Mouse (Mus musculus): ENCODE data around the gene Fcf1. TPM values are rescaled to one million over a fixed set of nuclear protein-coding genes. Genes with fewer than 3 reads are reported as not detected.

Gene Fcf1
- polyA plus RNA-seq, 1 experiment from 2014 or later, result 134 TPM

- Histone ChIP-seq H3K27me3 (replicated peaks; ENCODE audit: control insufficient read depth, insufficient read depth, low read length) (no peaks in the 10 kb centered on the region), H3K4me3 (ENCODE audit: low read length) (peak within 1 kb of the TSS; percentile 97), H3K9me3 (ENCODE audit: control insufficient read depth, low read length) (no peaks in the 10 kb centered on the region), H3K27ac (ENCODE audit: low read length) (peak within 1 kb of the TSS; percentile 83), H3K36me3 (ENCODE audit: control insufficient read depth, insufficient read depth, low read length) (no peaks in the 10 kb centered on the region), H3K4me2 (ENCODE audit: low read depth, low read length) (peak within 1 kb of the TSS; percentile 95), H3K4me1 (ENCODE audit: control insufficient read depth, insufficient read depth, low read length) (peaks cover 19% of the 10 kb centered on the region), H3K9ac (ENCODE audit: low read depth, low read length) (peak within 1 kb of the TSS; percentile 98)
- ATAC-seq, result peak; percentile 99
- WGBS, result under 1% methylated on average over 45 of the region's 45 CpGs
These were observed 25.4 kb downstream of the Fcf1 start, which contains the start of gene Ylpm1 for GRCm38 (mm10) chr12:84996083-84996496. TSS of gene Ylpm1 (plus strand) at chr12:84996321.

GRCm38 (mm10) chr12:84996501-84997398, 26.1 kb downstream of the Fcf1 start:
- peaks cover 19% of the 10 kb centered on the region for H3K4me1 ChIP-seq (ENCODE audit: control insufficient read depth, insufficient read depth, low read length)
- peak overlapping the region; percentile 97 for H3K4me3 ChIP-seq (ENCODE audit: low read length)
- under 1% methylated on average over 36 of the region's 44 CpGs for WGBS
- no peaks in the 10 kb centered on the region for H3K27me3 ChIP-seq (replicated peaks; ENCODE audit: control insufficient read depth, insufficient read depth, low read length)
- peak overlapping the region; percentile 98 for H3K9ac ChIP-seq (ENCODE audit: low read depth, low read length)
- no peaks in the 10 kb centered on the region for H3K36me3 ChIP-seq (ENCODE audit: control insufficient read depth, insufficient read depth, low read length)
- no peaks in the 10 kb centered on the region for H3K9me3 ChIP-seq (ENCODE audit: control insufficient read depth, low read length)
- peak overlapping the region; percentile 83 for H3K27ac ChIP-seq (ENCODE audit: low read length)
- peak overlapping the region; percentile 95 for H3K4me2 ChIP-seq (ENCODE audit: low read depth, low read length)
- ATAC-seq, result peak; percentile 58

GRCm38 (mm10) chr12:84999053-84999452, 28.4 kb downstream of the Fcf1 start:
- ATAC-seq, result no peak
- Histone ChIP-seq H3K9me3 (ENCODE audit: control insufficient read depth, low read length) (no peaks in the 10 kb centered on the region), H3K4me2 (ENCODE audit: low read depth, low read length) (peak overlapping the region; percentile 49; the same call in 1 of the 2 replicates), H3K4me3 (ENCODE audit: low read length) (peak overlapping the region; percentile 18; the same call in 1 of the 2 replicates), H3K27ac (ENCODE audit: low read length) (no peak overlapping the region), H3K9ac (ENCODE audit: low read depth, low read length) (no peak overlapping the region), H3K4me1 (ENCODE audit: control insufficient read depth, insufficient read depth, low read length) (peaks cover 19% of the 10 kb centered on the region), H3K36me3 (ENCODE audit: control insufficient read depth, insufficient read depth, low read length) (no peaks in the 10 kb centered on the region), H3K27me3 (replicated peaks; ENCODE audit: control insufficient read depth, insufficient read depth, low read length) (no peaks in the 10 kb centered on the region)

GRCm38 (mm10) chr12:85006206-85006605, 35.5 kb downstream of the Fcf1 start:
- no peaks in the 10 kb centered on the region for H3K9me3 ChIP-seq (ENCODE audit: control insufficient read depth, low read length)
- H3K36me3 ChIP-seq (ENCODE audit: control insufficient read depth, insufficient read depth, low read length), result no peaks in the 10 kb centered on the region
- no peak overlapping the region for H3K9ac ChIP-seq (ENCODE audit: low read depth, low read length)
- H3K4me2 ChIP-seq (ENCODE audit: low read depth, low read length), result no peak overlapping the region
- no peak for ATAC-seq
- WGBS, result 86% methylated on average over 1 of the region's 1 CpGs
- H3K27me3 ChIP-seq (replicated peaks; ENCODE audit: control insufficient read depth, insufficient read depth, low read length), result no peaks in the 10 kb centered on the region
- no peaks in the 10 kb centered on the region for H3K4me1 ChIP-seq (ENCODE audit: control insufficient read depth, insufficient read depth, low read length)
- H3K27ac ChIP-seq (ENCODE audit: low read length), result no peak overlapping the region
- H3K4me3 ChIP-seq (ENCODE audit: low read length), result no peak overlapping the region

- Histone ChIP-seq H3K4me3 (ENCODE audit: low read length) (no peak overlapping the region), H3K4me2 (ENCODE audit: low read depth, low read length) (no peak overlapping the region)
- ATAC-seq, result no peak
These were observed 36.3 kb downstream of the Fcf1 start for GRCm38 (mm10) chr12:85007021-85007420.

GRCm38 (mm10) chr12:85009776-85010175, 39.1 kb downstream of the Fcf1 start:
- H3K4me1 ChIP-seq (ENCODE audit: control insufficient read depth, insufficient read depth, low read length), result no peaks in the 10 kb centered on the region
- H3K9me3 ChIP-seq (ENCODE audit: control insufficient read depth, low read length), result no peaks in the 10 kb centered on the region
- 65% methylated on average over 1 of the region's 1 CpGs for WGBS
- peaks cover 2% of the 10 kb centered on the region; the same call in 1 of the 2 replicates for H3K36me3 ChIP-seq (ENCODE audit: control insufficient read depth, insufficient read depth, low read length)
- no peak overlapping the region for H3K4me3 ChIP-seq (ENCODE audit: low read length)
- H3K4me2 ChIP-seq (ENCODE audit: low read depth, low read length), result no peak overlapping the region
- no peak overlapping the region for H3K27ac ChIP-seq (ENCODE audit: low read length)
- no peaks in the 10 kb centered on the region for H3K27me3 ChIP-seq (replicated peaks; ENCODE audit: control insufficient read depth, insufficient read depth, low read length)
- H3K9ac ChIP-seq (ENCODE audit: low read depth, low read length), result no peak overlapping the region
- no peak for ATAC-seq

More at GRCm38 (mm10) chr12:85007021-85007420, 36.3 kb downstream of the Fcf1 start:
- no peaks in the 10 kb centered on the region for H3K4me1 ChIP-seq (ENCODE audit: control insufficient read depth, insufficient read depth, low read length)
- no peak overlapping the region for H3K27ac ChIP-seq (ENCODE audit: low read length)
- no peak overlapping the region for H3K9ac ChIP-seq (ENCODE audit: low read depth, low read length)
- H3K9me3 ChIP-seq (ENCODE audit: control insufficient read depth, low read length), result no peaks in the 10 kb centered on the region
- H3K36me3 ChIP-seq (ENCODE audit: control insufficient read depth, insufficient read depth, low read length), result no peaks in the 10 kb centered on the region
- no peaks in the 10 kb centered on the region for H3K27me3 ChIP-seq (replicated peaks; ENCODE audit: control insufficient read depth, insufficient read depth, low read length)

GRCm38 (mm10) chr12:85010541-85010940, 39.8 kb downstream of the Fcf1 start:
- 87% methylated on average over 2 of the region's 2 CpGs for WGBS
- Histone ChIP-seq H3K27me3 (replicated peaks; ENCODE audit: control insufficient read depth, insufficient read depth, low read length) (no peaks in the 10 kb centered on the region), H3K36me3 (ENCODE audit: control insufficient read depth, insufficient read depth, low read length) (peaks cover 8% of the 10 kb centered on the region; the same call in 1 of the 2 replicates)

GRCm38 (mm10) chr12:85012185-85012584, 41.5 kb downstream of the Fcf1 start:
- ATAC-seq, result no peak
- Histone ChIP-seq H3K4me3 (ENCODE audit: low read length) (no peak overlapping the region), H3K4me1 (ENCODE audit: control insufficient read depth, insufficient read depth, low read length) (no peaks in the 10 kb centered on the region), H3K27me3 (replicated peaks; ENCODE audit: control insufficient read depth, insufficient read depth, low read length) (no peaks in the 10 kb centered on the region), H3K9ac (ENCODE audit: low read depth, low read length) (no peak overlapping the region), H3K4me2 (ENCODE audit: low read depth, low read length) (no peak overlapping the region), H3K36me3 (ENCODE audit: control insufficient read depth, insufficient read depth, low read length) (peaks cover 8% of the 10 kb centered on the region; the same call in 1 of the 2 replicates), H3K9me3 (ENCODE audit: control insufficient read depth, low read length) (no peaks in the 10 kb centered on the region), H3K27ac (ENCODE audit: low read length) (no peak overlapping the region)
- WGBS, result 89% methylated on average over 2 of the region's 2 CpGs

More at GRCm38 (mm10) chr12:85010541-85010940, 39.8 kb downstream of the Fcf1 start:
- Histone ChIP-seq H3K4me2 (ENCODE audit: low read depth, low read length) (no peak overlapping the region), H3K27ac (ENCODE audit: low read length) (no peak overlapping the region), H3K9me3 (ENCODE audit: control insufficient read depth, low read length) (no peaks in the 10 kb centered on the region), H3K4me3 (ENCODE audit: low read length) (no peak overlapping the region), H3K4me1 (ENCODE audit: control insufficient read depth, insufficient read depth, low read length) (no peaks in the 10 kb centered on the region), H3K9ac (ENCODE audit: low read depth, low read length) (no peak overlapping the region)
- no peak for ATAC-seq

- H3K9me3 ChIP-seq (ENCODE audit: control insufficient read depth, low read length), result no peaks in the 10 kb centered on the region
- 97% methylated on average over 1 of the region's 1 CpGs for WGBS
- no peak overlapping the region for H3K9ac ChIP-seq (ENCODE audit: low read depth, low read length)
- H3K27ac ChIP-seq (ENCODE audit: low read length), result no peak overlapping the region
- H3K4me2 ChIP-seq (ENCODE audit: low read depth, low read length), result no peak overlapping the region
- ATAC-seq, result no peak
- H3K4me3 ChIP-seq (ENCODE audit: low read length), result no peak overlapping the region
- H3K4me1 ChIP-seq (ENCODE audit: control insufficient read depth, insufficient read depth, low read length), result no peaks in the 10 kb centered on the region
- peaks cover 3% of the 10 kb centered on the region; the same call in 1 of the 2 replicates for H3K36me3 ChIP-seq (ENCODE audit: control insufficient read depth, insufficient read depth, low read length)
- H3K27me3 ChIP-seq (replicated peaks; ENCODE audit: control insufficient read depth, insufficient read depth, low read length), result no peaks in the 10 kb centered on the region
These were observed 51.4 kb downstream of the Fcf1 start for GRCm38 (mm10) chr12:85022071-85022470.
